Mouse (Mus musculus) liver, adult (tissue): Measurements from ENCODE around the gene Il1rl1.

ENCODE experiments used
- GATA4 ChIP-seq: IDR thresholded peaks from 2 replicates; pipeline ENCODE4 v1.6.1; 2014; ENCODE audit warnings: mild to moderate bottlenecking, low read length; ENCODE audit not compliant: insufficient replicate concordance

The Il1rl1 gene

DNA sequence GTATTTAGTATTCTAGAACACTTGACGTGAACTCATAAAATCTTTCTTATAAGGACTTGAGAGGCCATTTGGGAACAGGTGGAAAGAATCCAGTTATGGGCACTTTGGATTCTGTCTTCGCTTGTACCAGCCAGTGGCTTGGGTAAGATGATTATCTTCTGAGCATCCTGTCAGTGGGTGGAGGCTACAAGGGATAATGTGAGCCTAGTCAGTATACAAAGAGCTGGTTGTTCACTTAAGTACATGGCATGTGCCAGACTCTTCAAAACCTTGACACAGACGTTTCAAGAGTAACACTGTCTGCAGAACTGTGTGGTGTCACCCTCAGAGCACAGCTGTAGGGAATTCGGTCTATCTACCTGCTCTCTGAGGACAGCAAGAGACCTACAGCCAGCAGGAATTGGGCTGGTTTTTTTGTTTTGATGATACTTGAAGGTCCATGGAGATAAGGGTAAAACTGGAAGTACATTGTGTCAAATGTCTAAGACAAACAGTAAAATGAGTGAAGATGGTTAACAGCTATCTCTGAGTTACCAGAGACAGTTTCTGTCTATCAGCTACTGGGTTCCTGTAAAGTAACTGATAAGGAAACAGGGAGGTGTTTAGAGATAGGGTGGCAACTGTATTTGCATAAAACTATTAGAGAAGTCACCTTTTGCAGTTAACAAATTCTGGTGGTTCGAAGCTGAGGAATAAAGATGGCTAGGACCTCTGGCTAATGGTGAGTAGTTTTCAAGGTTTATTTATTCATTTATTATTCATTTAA, at the start of gene Il1rl1:
Il1rl1 (plus strand) TSS at position 661 of the 766 bp plus-strand sequence.
- no peak for TF ChIP-seq GATA4

DNA sequence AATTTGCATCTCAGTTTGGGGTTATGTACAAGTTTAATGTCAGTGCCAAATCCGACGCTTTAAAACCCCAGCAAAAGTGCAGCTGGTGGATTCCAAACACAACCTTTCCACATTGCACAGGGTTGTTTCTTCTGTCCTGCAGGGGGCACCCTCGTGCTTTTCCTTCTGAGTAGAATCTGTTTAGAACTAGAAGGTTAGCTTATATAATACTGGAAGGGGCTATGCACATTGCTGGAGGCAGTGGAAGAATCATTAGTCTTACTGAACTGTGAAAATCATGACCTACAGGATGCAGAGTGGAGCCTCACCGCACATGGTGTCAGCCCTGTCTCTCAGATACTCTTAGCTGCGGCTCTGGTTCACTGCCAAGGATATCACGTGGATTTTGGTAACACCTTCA, 49.3 kb upstream of the Il1rl1 start:
- TF ChIP-seq GATA4, result no peak

- TF ChIP-seq GATA4, result no peak
These were observed 48.4 kb upstream of the Il1rl1 start for GRCm38 (mm10) chr1:40380990-40381389.

- no peak for TF ChIP-seq GATA4
These were observed 46.5 kb upstream of the Il1rl1 start for GRCm38 (mm10) chr1:40382841-40383240.

- no peak for TF ChIP-seq GATA4
These were observed 44.3 kb upstream of the Il1rl1 start for GRCm38 (mm10) chr1:40384931-40385545.

DNA sequence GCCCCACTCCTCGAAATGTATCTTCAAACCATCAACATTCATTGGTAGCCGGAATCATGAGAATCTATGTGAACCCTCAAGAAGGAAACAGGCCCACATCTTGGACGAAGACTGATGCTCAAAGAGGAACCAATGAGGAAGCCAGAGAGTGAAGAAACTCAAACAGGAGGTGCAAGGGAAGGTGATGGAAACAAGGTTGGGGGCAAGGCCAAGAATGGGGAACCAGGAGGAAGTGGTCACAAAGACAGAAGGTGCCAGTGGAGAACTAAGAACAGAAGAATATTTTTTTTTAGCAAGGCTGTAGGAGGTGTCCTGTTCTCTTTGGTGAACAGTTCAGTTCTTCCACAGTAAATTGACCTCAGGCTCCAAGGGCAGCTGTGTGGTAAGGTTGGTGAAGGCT, 38.0 kb upstream of the Il1rl1 start:
- no peak for TF ChIP-seq GATA4

DNA sequence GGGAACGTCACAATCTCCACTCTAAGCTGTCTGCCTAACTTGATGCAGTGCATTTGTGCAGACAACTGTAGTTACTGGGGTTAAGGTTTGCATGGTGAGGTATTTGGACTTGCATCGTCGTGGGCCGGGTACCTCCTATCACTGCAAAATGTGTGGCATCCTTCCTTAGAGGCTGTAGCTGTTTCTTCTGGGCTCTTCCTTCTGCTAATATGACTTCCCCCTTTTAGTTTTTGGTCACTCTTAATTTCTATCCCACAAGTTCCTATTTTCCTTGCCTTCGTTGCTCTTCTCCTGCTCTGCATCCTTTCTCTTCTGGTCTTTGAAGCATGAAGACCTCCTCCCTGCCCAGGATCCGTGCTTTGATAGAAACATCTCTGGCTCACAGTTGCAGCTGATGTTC, 36.8 kb upstream of the Il1rl1 start:
- no peak for TF ChIP-seq GATA4

GRCm38 (mm10) chr1:40393214-40393613, 36.2 kb upstream of the Il1rl1 start:
- TF ChIP-seq GATA4, result no peak

DNA sequence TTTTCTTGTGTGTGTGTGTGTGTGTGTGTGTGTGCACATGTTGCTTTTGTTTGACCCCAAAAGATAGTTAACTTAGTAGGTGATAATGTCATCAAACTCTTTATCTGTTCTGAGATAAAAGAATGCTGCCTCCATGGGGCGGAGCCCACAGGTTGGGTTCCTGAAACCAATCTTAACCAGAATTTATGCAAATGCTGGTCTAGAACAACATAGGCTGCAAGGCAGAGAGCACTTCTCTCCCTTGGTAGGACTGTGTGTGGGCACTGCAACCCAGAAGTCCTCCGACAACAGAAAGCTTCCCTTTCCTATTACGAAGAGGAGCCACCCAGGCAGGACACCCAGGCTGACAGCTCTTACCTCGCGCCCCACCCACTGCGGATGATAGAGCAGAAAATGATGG, 29.7 kb upstream of the Il1rl1 start:
- TF ChIP-seq GATA4, result no peak

GRCm38 (mm10) chr1:40404682-40405081, 24.7 kb upstream of the Il1rl1 start:
- no peak for TF ChIP-seq GATA4

DNA sequence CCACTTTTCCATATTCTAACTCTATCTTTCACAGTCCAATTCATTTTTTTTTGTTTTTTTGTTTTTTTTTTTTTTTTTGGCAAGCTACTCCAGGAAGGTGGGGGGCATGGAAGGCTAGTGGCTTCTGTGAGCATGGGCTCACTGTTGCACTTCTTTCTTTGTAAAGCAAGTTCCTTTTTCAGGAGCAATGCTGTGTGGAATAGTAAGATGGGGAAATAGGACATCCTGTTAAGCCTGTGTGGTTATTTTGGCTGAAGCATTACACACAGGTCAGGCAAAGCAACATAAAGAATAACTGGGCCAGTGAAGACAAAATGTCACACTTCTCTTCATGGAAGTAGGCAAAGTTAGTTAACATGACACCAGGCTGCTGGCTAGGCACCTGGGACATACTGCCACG, 19.5 kb upstream of the Il1rl1 start:
- TF ChIP-seq GATA4, result no peak

- no peak for TF ChIP-seq GATA4
These were observed 16.3 kb upstream of the Il1rl1 start for GRCm38 (mm10) chr1:40413039-40413438.

GRCm38 (mm10) chr1:40414276-40414675, 15.1 kb upstream of the Il1rl1 start:
- TF ChIP-seq GATA4, result no peak

DNA sequence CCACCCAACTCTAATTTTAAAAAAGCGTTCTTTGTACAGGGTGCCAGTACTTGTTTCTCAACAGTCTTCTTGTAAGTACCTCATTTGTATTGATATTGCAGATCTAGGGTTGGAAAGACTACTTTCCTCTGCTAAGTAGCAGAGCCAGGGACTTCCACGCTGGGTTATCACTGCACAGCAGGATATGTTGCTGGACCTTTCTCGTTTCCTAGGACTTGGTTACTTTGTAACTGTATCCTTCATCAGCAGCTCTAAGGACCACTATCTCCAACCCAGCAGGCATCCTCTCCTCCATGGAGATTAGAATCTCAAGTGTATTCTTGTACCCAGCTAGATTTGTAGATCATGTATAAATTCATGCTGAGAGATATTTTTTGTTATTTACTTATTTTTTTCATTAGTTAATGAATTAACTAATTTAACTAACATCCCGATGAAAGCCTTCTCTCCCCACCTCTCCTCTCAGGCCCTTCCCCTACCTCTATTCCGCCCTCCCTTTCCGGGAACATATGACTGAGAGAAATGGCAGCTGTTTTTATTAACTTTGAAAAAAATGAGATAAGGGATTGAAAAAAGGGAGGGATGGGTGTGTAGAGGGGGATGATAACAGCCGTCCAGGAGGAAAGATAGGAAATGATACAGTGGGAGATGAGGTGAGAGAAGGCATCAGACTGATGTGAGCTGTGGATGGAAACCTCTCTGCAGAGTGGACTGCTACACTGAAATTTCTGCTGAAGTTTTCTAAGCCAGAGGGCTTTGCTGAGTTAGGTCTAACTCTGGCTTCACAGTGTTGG, 14.3 kb upstream of the Il1rl1 start:
- no peak for TF ChIP-seq GATA4

DNA sequence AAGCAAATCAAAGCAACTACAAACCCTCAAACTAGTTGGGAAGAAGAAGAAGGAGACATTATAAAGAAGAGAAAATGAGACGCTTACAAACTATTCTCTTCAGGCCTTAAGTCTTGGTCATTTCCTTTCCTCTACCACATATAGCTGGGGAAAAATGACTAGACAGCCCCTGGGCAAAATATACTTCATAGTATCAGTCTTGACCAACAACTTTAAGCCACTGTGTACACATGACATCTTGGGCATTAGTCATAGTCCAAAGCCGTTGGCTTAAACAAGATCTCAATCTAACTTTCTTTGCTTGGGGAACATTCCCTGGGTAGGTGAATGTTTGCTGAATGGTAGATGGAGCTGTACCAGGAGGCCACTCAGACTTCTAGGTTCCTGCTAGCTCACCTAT, 12.3 kb upstream of the Il1rl1 start:
- no peak for TF ChIP-seq GATA4

DNA sequence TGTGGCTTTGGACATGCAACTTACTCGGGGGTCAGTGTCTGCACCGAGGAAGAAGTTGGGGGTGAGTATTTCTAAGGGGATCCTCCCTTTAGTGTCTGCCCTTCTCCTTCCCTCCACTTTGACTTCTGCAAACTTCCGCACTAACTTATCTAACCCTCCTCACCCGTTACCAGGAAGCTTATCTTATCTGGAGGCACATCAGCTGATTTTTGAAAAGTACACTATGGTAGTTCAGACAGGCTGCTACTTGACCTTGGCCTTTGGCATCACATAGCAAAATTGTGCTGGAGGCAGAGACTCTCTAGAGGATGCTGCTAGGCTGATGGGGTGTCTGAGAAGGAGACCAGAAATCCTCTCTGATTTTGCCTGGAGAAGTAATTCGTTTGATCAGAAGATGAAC, 10.9 kb upstream of the Il1rl1 start:
- TF ChIP-seq GATA4, result no peak
